Mouse (Mus musculus) lung, embryonic 16.5 days (tissue): Measurements from ENCODE around the gene Ripply3. TPM values are rescaled to one million over a fixed set of nuclear protein-coding genes. Genes with fewer than 3 reads are reported as not detected.

Source experiments
- ATAC-seq: fragments of 200-750 bp; cut with Nextera tagmentation; 2 replicates; pipeline ENCODE4 v1.8.0; 2017; ENCODE audit warnings: low read depth, mild to moderate bottlenecking, moderate library complexity
- H3K27ac ChIP-seq: fragments of 300-500 bp; sonication (generic); 2 replicates; pipeline ENCODE4 v1.5.1; 2014; ENCODE audit warnings: mild to moderate bottlenecking, control low read depth, low read length
- H3K27me3 ChIP-seq: fragments of 300-500 bp; sonication (generic); 2 replicates; pipeline ENCODE4 v1.6.1; 2014; ENCODE audit warnings: low read depth, low read length, mixed read lengths; ENCODE audit not compliant: control insufficient read depth, insufficient read depth
- H3K36me3 ChIP-seq: fragments of 300-500 bp; sonication (generic); 2 replicates; pipeline ENCODE4 v1.6.1; 2014; ENCODE audit warnings: low read length; ENCODE audit not compliant: control insufficient read depth, insufficient read depth
- H3K4me1 ChIP-seq: fragments of 300-500 bp; sonication (generic); replicated peaks from 2 replicates; pipeline ENCODE4 v1.6.1; 2014; ENCODE audit warnings: low read length, mixed read lengths; ENCODE audit not compliant: control insufficient read depth, insufficient read depth
- H3K4me2 ChIP-seq: fragments of 300-500 bp; sonication (generic); 2 replicates; pipeline ENCODE4 v1.6.1; 2014; ENCODE audit warnings: low read depth, low read length, control low read depth
- H3K4me3 ChIP-seq: fragments of 300-500 bp; sonication (generic); 2 replicates; pipeline ENCODE4 v1.5.1; 2014; ENCODE audit warnings: mild to moderate bottlenecking, low read length, control low read depth
- H3K9ac ChIP-seq: fragments of 300-500 bp; sonication (generic); 2 replicates; pipeline ENCODE4 v1.6.1; 2014; ENCODE audit warnings: low read length, control low read depth
- H3K9me3 ChIP-seq: fragments of 300-500 bp; sonication (generic); 2 replicates; pipeline ENCODE4 v1.6.1; 2016; ENCODE audit warnings: low read length; ENCODE audit not compliant: control insufficient read depth
- WGBS: fragments of 180-500 bp; shearing (Covaris S2); extraction: QIAGEN DNeasy Blood & Tissue Kit; methylation state at CpG from one replicate; pipeline ENCODE4 v1.1.7; 2014; 5-methylcytosine and 5-hydroxymethylcytosine counted together
- polyA plus RNA-seq: library from polyadenylated mRNA; unstranded; fragments of >200 nt; fragmentation: Nextera tagmentation; extraction: Ambion mirVana; gene quantifications from 2 replicates; pipeline ENCODE4 v1.2.1, GENCODE M21; 2015

The Ripply3 gene
- polyA plus RNA-seq: 23.5 and 24.5 TPM in 2 replicates

DNA sequence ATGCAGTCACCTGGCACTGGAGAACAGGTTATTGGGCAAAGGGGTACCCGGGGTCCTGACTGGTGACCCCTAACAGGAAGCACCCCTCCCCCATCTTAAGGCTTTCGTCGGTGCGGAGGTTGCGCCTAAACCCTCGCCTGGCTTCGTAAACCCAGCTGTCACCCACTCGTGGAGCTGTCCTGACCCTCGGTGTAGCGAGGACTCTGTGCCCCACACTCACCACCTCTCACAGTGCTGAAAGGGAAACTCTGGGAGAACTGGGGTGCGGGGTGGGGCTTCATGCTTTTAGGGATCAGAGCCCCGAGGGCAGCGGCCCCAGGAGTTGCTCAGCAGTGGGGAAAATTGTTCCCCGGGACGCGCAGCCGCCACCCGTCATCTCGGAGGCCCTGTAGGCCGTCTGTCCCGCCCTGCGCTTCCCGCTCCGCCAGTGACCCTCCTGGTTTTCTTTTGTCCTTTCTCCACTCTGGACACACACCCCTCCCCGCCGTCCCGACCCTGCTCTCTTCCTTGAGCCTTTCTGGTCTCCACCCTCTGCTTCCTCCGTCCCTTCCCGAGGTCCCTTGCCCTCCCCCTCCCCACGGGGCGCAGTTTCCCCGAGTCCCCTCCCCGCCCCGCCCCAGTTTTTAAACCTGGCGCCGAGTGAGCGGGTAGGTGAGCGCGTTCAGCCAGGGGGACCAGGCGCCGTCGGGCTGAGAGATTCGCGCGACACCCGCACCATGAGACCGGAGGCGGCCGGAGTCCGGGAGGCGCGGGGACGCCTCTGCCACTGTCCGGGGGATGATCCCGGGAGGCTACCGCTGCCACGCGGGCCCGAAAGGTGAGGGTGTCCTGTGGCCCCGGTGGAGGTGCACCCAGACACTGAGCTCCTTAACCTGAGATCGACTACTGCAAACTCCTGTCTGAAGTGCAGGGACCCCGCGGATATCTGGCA lies at the start of gene Ripply3:
Ripply3 (plus strand) TSS at position 640 of the 931 bp plus-strand sequence.
- Histone ChIP-seq H3K4me2 (peak within 1 kb of the TSS; percentile 93), H3K27ac (peak within 1 kb of the TSS; percentile 70), H3K9me3 (no peaks in the 10 kb centered on the region), H3K27me3 (peaks cover 6% of the 10 kb centered on the region), H3K9ac (peak within 1 kb of the TSS; percentile 71), H3K36me3 (no peaks in the 10 kb centered on the region), H3K4me1 (no peaks in the 10 kb centered on the region; the same call in 1 of the 2 replicates), H3K4me3 (peak within 1 kb of the TSS; percentile 65)
- peak; percentile 85 for ATAC-seq
- WGBS: 1% methylated on average over 63 of the region's 63 CpGs

DNA sequence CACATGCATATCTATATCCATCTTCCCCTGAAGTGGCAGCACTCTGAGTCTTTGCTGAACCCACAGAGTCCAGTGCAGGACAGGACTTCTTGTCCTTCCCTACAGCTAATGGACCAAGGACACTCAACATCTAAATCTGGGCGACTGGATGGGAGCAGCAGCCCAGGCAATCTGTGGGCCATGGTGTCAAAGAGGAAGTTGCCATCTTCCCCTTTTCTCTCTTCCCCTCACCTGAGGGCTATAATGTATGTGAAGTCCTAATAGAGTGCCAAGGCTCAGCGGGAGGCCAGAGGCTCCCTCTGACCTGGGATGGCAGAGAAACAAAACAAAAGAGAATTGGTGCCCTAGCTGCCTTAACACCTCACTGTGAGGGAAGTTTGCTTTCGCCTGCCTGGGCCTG lies 44.2 kb upstream of the Ripply3 start:
- H3K27me3 ChIP-seq: no peaks in the 10 kb centered on the region
- H3K4me1 ChIP-seq: peaks cover under 1% of the 10 kb centered on the region
- peaks cover 2% of the 10 kb centered on the region; the same call in 1 of the 2 replicates for H3K36me3 ChIP-seq
- no peak overlapping the region for H3K9ac ChIP-seq
- H3K4me2 ChIP-seq: no peak overlapping the region
- H3K4me3 ChIP-seq: no peak overlapping the region
- no peaks in the 10 kb centered on the region for H3K9me3 ChIP-seq
- 90% methylated on average over 3 of the region's 3 CpGs for WGBS
- ATAC-seq: no peak
- H3K27ac ChIP-seq: no peak overlapping the region

DNA sequence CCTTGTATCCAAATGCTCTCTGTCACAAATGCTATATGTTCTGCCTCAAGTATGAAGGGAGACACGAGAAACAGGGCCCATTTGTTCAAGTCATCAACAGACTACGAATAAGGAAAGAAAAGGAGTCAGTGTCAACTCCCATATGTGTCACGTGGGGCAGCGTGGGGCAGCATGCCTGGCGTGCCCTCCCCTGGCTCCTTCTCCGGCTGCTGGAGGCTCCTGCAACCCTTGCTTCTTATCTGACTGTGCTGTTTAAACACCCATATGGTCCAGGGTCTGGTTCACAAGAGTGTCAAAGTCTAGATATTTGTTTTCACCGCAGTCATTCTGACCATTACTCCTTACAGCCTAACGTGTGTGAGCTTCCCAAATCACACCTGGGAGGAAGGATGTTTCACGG lies 40.4 kb upstream of the Ripply3 start:
- H3K36me3 ChIP-seq: no peaks in the 10 kb centered on the region
- no peak overlapping the region for H3K4me2 ChIP-seq
- H3K27ac ChIP-seq: no peak overlapping the region
- no peak overlapping the region for H3K4me3 ChIP-seq
- 57% methylated on average over 9 of the region's 9 CpGs for WGBS
- no peak for ATAC-seq
- H3K9me3 ChIP-seq: no peaks in the 10 kb centered on the region
- H3K9ac ChIP-seq: no peak overlapping the region
- H3K4me1 ChIP-seq: peaks cover 5% of the 10 kb centered on the region
- no peaks in the 10 kb centered on the region for H3K27me3 ChIP-seq

GRCm38 (mm10) chr16:94289138-94290072 lies 38.8 kb upstream of the Ripply3 start:
- Histone ChIP-seq H3K9ac (peak overlapping the region; percentile 76), H3K27ac (peak overlapping the region; percentile 20; the same call in 1 of the 2 replicates), H3K27me3 (no peaks in the 10 kb centered on the region), H3K4me2 (peak overlapping the region; percentile 96), H3K4me1 (peaks cover 5% of the 10 kb centered on the region), H3K36me3 (no peaks in the 10 kb centered on the region), H3K9me3 (no peaks in the 10 kb centered on the region), H3K4me3 (peak overlapping the region; percentile 78)
- 11% methylated on average over 39 of the region's 39 CpGs for WGBS
- peak; percentile 59 for ATAC-seq

DNA sequence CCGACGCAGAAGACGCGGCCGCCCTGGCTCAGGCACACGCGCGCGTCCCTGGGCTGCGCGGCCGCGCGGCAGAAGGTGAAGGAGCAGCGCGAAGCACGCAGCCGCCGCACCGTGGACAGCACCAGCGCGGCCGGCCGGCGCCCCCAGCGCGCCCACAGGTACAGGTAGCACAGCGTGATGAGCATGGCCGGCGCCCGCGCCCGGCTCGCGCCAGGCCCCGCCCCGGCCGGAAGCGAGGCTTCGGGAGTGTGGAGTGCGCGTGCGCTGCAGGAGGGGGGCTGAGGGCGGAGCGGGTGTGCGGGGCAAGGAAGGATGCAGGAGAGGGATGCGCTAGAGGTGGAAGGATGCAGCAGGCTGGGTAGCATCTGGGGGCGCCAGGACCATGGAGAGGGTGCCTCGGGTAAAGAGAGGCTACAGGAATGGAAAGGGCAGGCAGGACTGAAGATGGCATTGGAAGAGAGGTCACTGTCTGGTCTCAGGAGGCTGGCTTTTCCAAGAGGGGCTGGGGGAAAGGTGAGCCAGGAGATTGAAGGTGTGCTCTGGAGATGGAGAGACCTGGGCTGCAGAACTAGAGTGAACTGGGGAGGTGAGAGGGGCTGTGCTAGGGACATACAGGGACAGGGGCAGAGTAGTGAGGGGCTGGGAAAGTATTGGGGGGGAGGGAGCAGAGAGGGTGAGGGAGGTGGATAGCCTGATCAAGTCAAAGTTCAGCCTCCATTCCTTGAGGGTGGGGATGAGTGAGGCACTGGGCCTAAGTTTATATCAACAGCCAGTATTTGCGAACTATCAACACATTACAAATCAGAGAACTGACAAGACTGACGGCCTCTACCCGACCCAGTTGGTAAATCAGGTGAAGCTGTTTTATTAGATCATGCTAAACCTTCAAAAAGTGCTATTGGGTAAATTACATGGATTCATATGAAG lies 37.9 kb upstream of the Ripply3 start:
- Histone ChIP-seq H3K9ac (peak overlapping the region; percentile 76), H3K4me3 (peak overlapping the region; percentile 78), H3K4me1 (peaks cover 5% of the 10 kb centered on the region), H3K4me2 (peak overlapping the region; percentile 96), H3K27me3 (no peaks in the 10 kb centered on the region), H3K27ac (peak overlapping the region; percentile 20; the same call in 1 of the 2 replicates), H3K9me3 (no peaks in the 10 kb centered on the region), H3K36me3 (no peaks in the 10 kb centered on the region)
- WGBS: 5% methylated on average over 52 of the region's 52 CpGs
- peak; percentile 98 for ATAC-seq

- no peak overlapping the region for H3K27ac ChIP-seq
- peaks cover 5% of the 10 kb centered on the region for H3K4me1 ChIP-seq
- no peaks in the 10 kb centered on the region for H3K27me3 ChIP-seq
- no peak overlapping the region for H3K4me2 ChIP-seq
- no peaks in the 10 kb centered on the region for H3K36me3 ChIP-seq
- H3K9ac ChIP-seq: no peak overlapping the region
- no peak overlapping the region for H3K4me3 ChIP-seq
- no peak for ATAC-seq
- 73% methylated on average over 4 of the region's 4 CpGs for WGBS
- H3K9me3 ChIP-seq: no peaks in the 10 kb centered on the region
Measured at GRCm38 (mm10) chr16:94291141-94291540, 37.1 kb upstream of the Ripply3 start.

- Histone ChIP-seq H3K9me3 (no peaks in the 10 kb centered on the region), H3K9ac (no peak overlapping the region), H3K36me3 (no peaks in the 10 kb centered on the region), H3K27me3 (peaks cover 4% of the 10 kb centered on the region; the same call in 1 of the 2 replicates), H3K4me3 (no peak overlapping the region), H3K4me2 (no peak overlapping the region), H3K27ac (no peak overlapping the region), H3K4me1 (peaks cover 3% of the 10 kb centered on the region; the same call in 1 of the 2 replicates)
- 79% methylated on average over 5 of the region's 5 CpGs for WGBS
- ATAC-seq: no peak
Measured at GRCm38 (mm10) chr16:94298081-94298480, 30.1 kb upstream of the Ripply3 start.

DNA sequence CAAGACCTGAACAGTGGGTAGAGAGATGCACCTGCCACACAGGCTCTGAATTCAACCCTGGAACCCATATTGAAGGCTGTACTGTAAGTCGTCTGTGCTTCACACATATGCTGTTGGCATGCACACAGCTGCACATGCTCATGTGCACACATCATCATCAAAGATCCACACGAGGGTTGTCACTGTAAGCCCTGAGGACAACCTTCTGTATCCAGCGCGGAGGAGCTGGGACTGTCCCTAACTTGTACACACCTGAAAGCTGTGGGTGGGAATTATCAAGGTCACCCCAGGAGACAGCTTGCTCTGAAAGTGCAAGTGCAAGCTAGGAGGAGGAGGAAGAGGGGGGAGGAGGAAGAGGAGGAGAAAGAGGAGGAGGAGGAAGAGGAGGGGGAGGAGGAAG lies 29.0 kb upstream of the Ripply3 start:
- H3K9me3 ChIP-seq: no peaks in the 10 kb centered on the region
- H3K4me1 ChIP-seq: peaks cover 3% of the 10 kb centered on the region; the same call in 1 of the 2 replicates
- WGBS: 58% methylated on average over 4 of the region's 4 CpGs

More for the DNA sequence above, 29.0 kb upstream of the Ripply3 start:
- ATAC-seq: no peak
- Histone ChIP-seq H3K27me3 (peaks cover 6% of the 10 kb centered on the region; the same call in 1 of the 2 replicates), H3K27ac (no peak overlapping the region), H3K36me3 (no peaks in the 10 kb centered on the region), H3K4me3 (no peak overlapping the region), H3K4me2 (no peak overlapping the region), H3K9ac (no peak overlapping the region)
